14 mouse cellular contexts compared by ENCODE assay signal in the genomic region with DNA sequence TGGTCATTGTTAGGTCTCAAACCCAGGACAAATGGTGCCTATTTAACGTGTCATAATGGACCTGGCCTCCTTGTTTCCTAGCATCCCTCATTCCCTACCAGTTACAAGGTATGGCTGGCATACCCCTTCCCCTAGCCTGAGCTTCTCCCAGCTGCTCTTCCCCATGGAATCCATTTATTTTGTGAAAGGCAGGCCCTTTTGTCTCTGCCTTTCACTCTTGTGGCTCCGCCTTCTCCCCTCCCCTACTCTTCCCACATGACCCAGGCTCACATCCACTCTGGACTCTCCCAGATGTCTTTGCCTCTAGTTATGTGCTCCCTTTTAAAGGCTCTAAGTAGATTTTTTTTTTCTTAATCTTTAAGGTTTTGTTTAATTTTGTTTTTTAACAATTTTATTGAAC. TPM values are rescaled to one million over a fixed set of nuclear protein-coding genes. Genes with fewer than 3 reads are reported as not detected.
A peak's percentile ranks its signal among the peaks of the same experiment; 100 is the strongest.
DNase-seq lines count a peak whose midpoint lies in the region; ATAC-seq and TF ChIP-seq lines count a peak whose summit lies in the region.
"Had no signal": no experiment of that assay in that cellular context is flagged by ENCODE, and none has a peak within 500 bp of the region (broad histone marks: within the 10 kb centered on the region; RNA-seq: fewer than 3 reads in every experiment).

No protein-coding gene starts in this region.

- DNase-seq in testis, postnatal 10 days (ENCODE audit: low spot score) = no peak
- peak; percentile 63 for DNase-seq in forebrain, embryonic 14.5 days (ENCODE audit: low spot score)
- DNase-seq in urinary bladder, adult 18-20 months (ENCODE audit: low spot score in 2 of 2) = no peak
- no peak for DNase-seq in thymus, postnatal 4 days
- DNase-seq: adrenal gland, adult 2 months; gastrocnemius, postnatal 14 days; right cerebral cortex, postnatal 4 days had no signal

- TF ChIP-seq POLR2A in testis, adult 2 months (IDR thresholded peaks at IDR 0.05; ENCODE audit: control insufficient read depth, low read depth, low read length) = no peak

- H3K27me3 ChIP-seq in kidney, embryonic 15.5 days = no peaks in the 10 kb centered on the region
- H3K27me3 ChIP-seq in kidney, embryonic 16.5 days (ENCODE audit: insufficient read depth, low read length) = no peaks in the 10 kb centered on the region
- H3K27me3 ChIP-seq in testis, adult 2 months (ENCODE audit: control insufficient read depth, insufficient read depth, low read length) = no peaks in the 10 kb centered on the region
- no peaks in the 10 kb centered on the region for H3K27me3 ChIP-seq in forebrain, embryonic 14.5 days (replicated peaks; ENCODE audit: control insufficient read depth, insufficient read depth, low read length)
- H3K27me3 ChIP-seq: CH12.LX; limb, embryonic 13.5 days had no signal

- ATAC-seq in kidney, embryonic 15.5 days (replicated peaks; ENCODE audit: low FRiP score) = no peak
- no peak for ATAC-seq in kidney, embryonic 16.5 days (ENCODE audit: low FRiP score, low TSS enrichment)
- ATAC-seq in forebrain, embryonic 14.5 days = no peak
- ATAC-seq in erythroblast, adult 5-6 weeks (replicated peaks; ENCODE audit: low FRiP score, poor library complexity, severe bottlenecking) = no peak

- peak overlapping the region; percentile 41; the same call in 1 of the 2 replicates for H3K27ac ChIP-seq in kidney, embryonic 15.5 days
- no peak overlapping the region for H3K27ac ChIP-seq in kidney, embryonic 16.5 days (ENCODE audit: low read length)
- no peak overlapping the region for H3K27ac ChIP-seq in testis, adult 2 months (ENCODE audit: control insufficient read depth, insufficient read depth, low read depth, low read length)
- H3K27ac ChIP-seq in forebrain, embryonic 14.5 days (ENCODE audit: low read depth, low read length) = 0 out of 2 replicates have a peak overlapping the region, but pooled peaks have one; percentile 1
- H3K27ac ChIP-seq: limb, embryonic 13.5 days; stomach, postnatal 0 days had no signal

- WGBS in kidney, embryonic 15.5 days = 68% methylated on average over 2 of the region's 2 CpGs
- WGBS in kidney, embryonic 16.5 days = 54% methylated on average over 2 of the region's 2 CpGs
- 41% methylated on average over 2 of the region's 2 CpGs for WGBS in forebrain, embryonic 14.5 days

- 0 out of 2 replicates have a peak overlapping the region, but pooled peaks have one; percentile 3 for H3K4me2 ChIP-seq in kidney, embryonic 15.5 days
- no peak overlapping the region for H3K4me2 ChIP-seq in kidney, embryonic 16.5 days (replicated peaks; ENCODE audit: low read depth, low read length)
- H3K4me2 ChIP-seq in forebrain, embryonic 14.5 days (ENCODE audit: low read length) = 0 out of 2 replicates have a peak overlapping the region, but pooled peaks have one; percentile 13

- peaks cover 33% of the 10 kb centered on the region for H3K4me1 ChIP-seq in kidney, embryonic 15.5 days
- peaks cover 25% of the 10 kb centered on the region for H3K4me1 ChIP-seq in kidney, embryonic 16.5 days (ENCODE audit: insufficient read depth, low read length)
- H3K4me1 ChIP-seq in testis, adult 2 months (ENCODE audit: control insufficient read depth, insufficient read depth, low read length) = peaks cover 11% of the 10 kb centered on the region
- H3K4me1 ChIP-seq in forebrain, embryonic 14.5 days (ENCODE audit: control insufficient read depth, insufficient read depth, low read length) = peaks cover 22% of the 10 kb centered on the region

- TF ChIP-seq CTCF in testis, adult 2 months (IDR thresholded peaks at IDR 0.05; ENCODE audit: control insufficient read depth, insufficient read depth, insufficient replicate concordance, low read depth, low read length) = no peak

- no peaks in the 10 kb centered on the region for H3K9me3 ChIP-seq in kidney, embryonic 15.5 days (replicated peaks)
- no peaks in the 10 kb centered on the region for H3K9me3 ChIP-seq in kidney, embryonic 16.5 days (ENCODE audit: low read length)
- no peaks in the 10 kb centered on the region for H3K9me3 ChIP-seq in forebrain, embryonic 14.5 days (replicated peaks; ENCODE audit: control insufficient read depth, low read length)
- H3K9me3 ChIP-seq: limb, embryonic 13.5 days had no signal

- no peak overlapping the region for H3K4me3 ChIP-seq in kidney, embryonic 15.5 days (replicated peaks)
- no peak overlapping the region for H3K4me3 ChIP-seq in kidney, embryonic 16.5 days (ENCODE audit: low read length)
- peak overlapping the region; percentile 85 for H3K4me3 ChIP-seq in testis, adult 2 months (ENCODE audit: control insufficient read depth, low read depth, low read length)
- H3K4me3 ChIP-seq in forebrain, embryonic 14.5 days (ENCODE audit: low read depth, low read length) = no peak overlapping the region
- H3K4me3 ChIP-seq: limb, embryonic 13.5 days had no signal

- peaks cover 52% of the 10 kb centered on the region for H3K36me3 ChIP-seq in kidney, embryonic 15.5 days
- H3K36me3 ChIP-seq in kidney, embryonic 16.5 days (ENCODE audit: insufficient read depth, low read length) = peaks cover 30% of the 10 kb centered on the region
- H3K36me3 ChIP-seq in testis, adult 2 months (ENCODE audit: control insufficient read depth, insufficient read depth, low read length) = no peaks in the 10 kb centered on the region
- H3K36me3 ChIP-seq in forebrain, embryonic 14.5 days (ENCODE audit: control insufficient read depth, insufficient read depth, low read length) = peaks cover 32% of the 10 kb centered on the region

- H3K9ac ChIP-seq in kidney, embryonic 15.5 days = no peak overlapping the region
- no peak overlapping the region for H3K9ac ChIP-seq in kidney, embryonic 16.5 days (replicated peaks; ENCODE audit: low read length)
- H3K9ac ChIP-seq in forebrain, embryonic 14.5 days (ENCODE audit: low read length) = no peak overlapping the region; the same call in 1 of the 2 replicates
- H3K9ac ChIP-seq: limb, embryonic 13.5 days had no signal

RNA-seq across cellular contexts. Expression of gene D11Wsu47e, which starts 2.8 kb away (rescaled TPM):
- 21.3 and 22.0 TPM in 2 replicates for polyA plus RNA-seq in kidney, embryonic 15.5 days (2015; fragmentation: Nextera tagmentation; extraction: Ambion mirVana)
- polyA plus RNA-seq in kidney, embryonic 16.5 days (2015; fragmentation: Nextera tagmentation; extraction: Ambion mirVana) = 23.7 and 27.6 TPM in 2 replicates
- polyA plus RNA-seq in testis, adult 2 months (2012; rRNA removed) = 226 and 236 TPM in 2 replicates
- polyA plus RNA-seq in forebrain, embryonic 14.5 days (2014; fragmentation: Nextera tagmentation; extraction: Ambion mirVana) = 27.0 and 28.4 TPM in 2 replicates
- 1.3 and 8.1 TPM in 2 replicates for total RNA-seq in erythroblast, adult 5-6 weeks (2015; ENCODE audit: low replicate concordance)
- 11.2 and 11.7 TPM in 2 replicates for total RNA-seq in erythroblast, adult 5-6 weeks (2017; ENCODE audit: low replicate concordance)

RNA-seq across cellular contexts. Expression of gene Fam104a, which starts 3.1 kb away (rescaled TPM):
- polyA plus RNA-seq in kidney, embryonic 15.5 days (2015; fragmentation: Nextera tagmentation; extraction: Ambion mirVana) = 44.4 and 45.3 TPM in 2 replicates
- 43.8 and 45.7 TPM in 2 replicates for polyA plus RNA-seq in kidney, embryonic 16.5 days (2015; fragmentation: Nextera tagmentation; extraction: Ambion mirVana)
- 143 and 168 TPM in 2 replicates for polyA plus RNA-seq in testis, adult 2 months (2012; rRNA removed)
- polyA plus RNA-seq in forebrain, embryonic 14.5 days (2014; fragmentation: Nextera tagmentation; extraction: Ambion mirVana) = 53.2 and 53.7 TPM in 2 replicates
- 20.0 and 21.7 TPM in 2 replicates for total RNA-seq in erythroblast, adult 5-6 weeks (2015; ENCODE audit: low replicate concordance)
- total RNA-seq in erythroblast, adult 5-6 weeks (2017; ENCODE audit: low replicate concordance) = 23.3 and 37.5 TPM in 2 replicates

RNA-seq across cellular contexts. Expression of gene Cpsf4l, which starts 22.8 kb away (rescaled TPM):
- 0.74 and 1.2 TPM in 2 replicates for polyA plus RNA-seq in kidney, embryonic 15.5 days (2015; fragmentation: Nextera tagmentation; extraction: Ambion mirVana)
- 1.3 and 1.4 TPM in 2 replicates for polyA plus RNA-seq in kidney, embryonic 16.5 days (2015; fragmentation: Nextera tagmentation; extraction: Ambion mirVana)
- 74.1 and 80.7 TPM in 2 replicates for polyA plus RNA-seq in testis, adult 2 months (2012; rRNA removed)
- polyA plus RNA-seq in forebrain, embryonic 14.5 days (2014; fragmentation: Nextera tagmentation; extraction: Ambion mirVana) = not detected in 2 replicates
- total RNA-seq in erythroblast, adult 5-6 weeks (2015; ENCODE audit: low replicate concordance) = not detected in 2 replicates
- not detected in 2 replicates for total RNA-seq in erythroblast, adult 5-6 weeks (2017; ENCODE audit: low replicate concordance)
- total RNA-seq: gastrocnemius, postnatal 14 days had no signal
- polyA plus RNA-seq: adrenal gland, adult 2 months had no signal

RNA-seq across cellular contexts. Expression of gene Slc39a11, which starts 37.2 kb away (rescaled TPM):
- 22.0 and 22.2 TPM in 2 replicates for polyA plus RNA-seq in kidney, embryonic 15.5 days (2015; fragmentation: Nextera tagmentation; extraction: Ambion mirVana)
- 23.5 and 25.4 TPM in 2 replicates for polyA plus RNA-seq in kidney, embryonic 16.5 days (2015; fragmentation: Nextera tagmentation; extraction: Ambion mirVana)
- 8.1 and 8.9 TPM in 2 replicates for polyA plus RNA-seq in testis, adult 2 months (2012; rRNA removed)
- polyA plus RNA-seq in forebrain, embryonic 14.5 days (2014; fragmentation: Nextera tagmentation; extraction: Ambion mirVana) = 29.5 and 32.4 TPM in 2 replicates
- 6.3 and 13.6 TPM in 2 replicates for total RNA-seq in erythroblast, adult 5-6 weeks (2015; ENCODE audit: low replicate concordance)
- total RNA-seq in erythroblast, adult 5-6 weeks (2017; ENCODE audit: low replicate concordance) = 5.7 and 7.5 TPM in 2 replicates

RNA-seq across cellular contexts. Expression of gene Cog1, which starts 38.1 kb away (rescaled TPM):
- 23.6 and 25.6 TPM in 2 replicates for polyA plus RNA-seq in kidney, embryonic 15.5 days (2015; fragmentation: Nextera tagmentation; extraction: Ambion mirVana)
- 25.1 and 28.2 TPM in 2 replicates for polyA plus RNA-seq in kidney, embryonic 16.5 days (2015; fragmentation: Nextera tagmentation; extraction: Ambion mirVana)
- 50.2 and 58.0 TPM in 2 replicates for polyA plus RNA-seq in testis, adult 2 months (2012; rRNA removed)
- polyA plus RNA-seq in forebrain, embryonic 14.5 days (2014; fragmentation: Nextera tagmentation; extraction: Ambion mirVana) = 28.8 and 33.9 TPM in 2 replicates
- 14.2 and 18.3 TPM in 2 replicates for total RNA-seq in erythroblast, adult 5-6 weeks (2015; ENCODE audit: low replicate concordance)
- 11.7 and 12.7 TPM in 2 replicates for total RNA-seq in erythroblast, adult 5-6 weeks (2017; ENCODE audit: low replicate concordance)

Comparison
In these comparisons a context has a peak if more than half of its experiments do, and no peak if none do; other contexts are left out.
1. H3K27ac ChIP-seq: peak in kidney, embryonic 15.5 days (single experiment) and forebrain, embryonic 14.5 days (single experiment); none in kidney, embryonic 16.5 days (single experiment) and testis, adult 2 months (single experiment).
2. RNA of gene Cpsf4l, which starts 22.8 kb away (polyA plus RNA-seq): 74.1 to 80.7 TPM in testis, adult 2 months; 1.3 to 1.4 TPM in kidney, embryonic 16.5 days, 0.74 to 1.2 TPM in kidney, embryonic 15.5 days and not detected in forebrain, embryonic 14.5 days; every median in the first group is over 10 times any median in the second.